Mouse (Mus musculus): ENCODE results near the gene Uhrf1bp1l. TPM values are rescaled to one million over a fixed set of nuclear protein-coding genes. Genes with fewer than 3 reads are reported as not detected.

The Uhrf1bp1l gene
- polyA plus RNA-seq, 1 experiment from 2014 or later, result 32.8 TPM

GRCm38 (mm10) chr10:89730386-89730785 is 14.4 kb upstream of the Uhrf1bp1l start:
- Histone ChIP-seq H3K27me3 (no peaks in the 10 kb centered on the region), H3K4me3 (no peak overlapping the region), H3K27ac (replicated peaks) (no peak overlapping the region), H3K36me3 (peaks cover 15% of the 10 kb centered on the region), H3K9me3 (no peaks in the 10 kb centered on the region), H3K4me2 (replicated peaks) (no peak overlapping the region), H3K4me1 (peaks cover 16% of the 10 kb centered on the region), H3K9ac (replicated peaks) (no peak overlapping the region)
- WGBS, result 79% methylated on average over 6 of the region's 6 CpGs
- ATAC-seq (ENCODE audit: low FRiP score, low read depth), result no peak

GRCm38 (mm10) chr10:89731341-89731740 is 13.4 kb upstream of the Uhrf1bp1l start:
- WGBS, result 13% methylated on average over 5 of the region's 5 CpGs
- ATAC-seq (ENCODE audit: low FRiP score, low read depth), result no peak
- peak overlapping the region; percentile 67 for H3K9ac ChIP-seq (replicated peaks)
- no peaks in the 10 kb centered on the region for H3K9me3 ChIP-seq
- no peaks in the 10 kb centered on the region for H3K27me3 ChIP-seq
- H3K4me2 ChIP-seq (replicated peaks), result peak overlapping the region; percentile 58
- peak overlapping the region; percentile 70 for H3K4me3 ChIP-seq
- H3K27ac ChIP-seq (replicated peaks), result no peak overlapping the region
- H3K36me3 ChIP-seq, result peaks cover 6% of the 10 kb centered on the region; the same call in 1 of the 2 replicates
- peaks cover 16% of the 10 kb centered on the region for H3K4me1 ChIP-seq

GRCm38 (mm10) chr10:89732001-89732794 is 12.6 kb upstream of the Uhrf1bp1l start, which contains the start of gene Actr6:
Actr6 (minus strand) TSS chr10:89732295.
- ATAC-seq (ENCODE audit: low FRiP score, low read depth), result peak; percentile 100
- Histone ChIP-seq H3K27me3 (no peaks in the 10 kb centered on the region), H3K9ac (replicated peaks) (peak within 1 kb of the TSS; percentile 67), H3K36me3 (peaks cover under 1% of the 10 kb centered on the region; the same call in 1 of the 2 replicates), H3K4me2 (replicated peaks) (peak within 1 kb of the TSS; percentile 58), H3K9me3 (no peaks in the 10 kb centered on the region), H3K4me3 (peak within 1 kb of the TSS; percentile 70), H3K4me1 (peaks cover 16% of the 10 kb centered on the region), H3K27ac (replicated peaks) (peak within 1 kb of the TSS; percentile 57; the same call in 1 of the 2 replicates)
- 1% methylated on average over 49 of the region's 49 CpGs for WGBS

GRCm38 (mm10) chr10:89737092-89737491 is 7.7 kb upstream of the Uhrf1bp1l start:
- H3K36me3 ChIP-seq, result no peaks in the 10 kb centered on the region
- H3K4me2 ChIP-seq (replicated peaks), result no peak overlapping the region
- H3K4me1 ChIP-seq, result peaks cover 4% of the 10 kb centered on the region
- H3K27me3 ChIP-seq, result no peaks in the 10 kb centered on the region
- no peaks in the 10 kb centered on the region for H3K9me3 ChIP-seq
- H3K9ac ChIP-seq (replicated peaks), result no peak overlapping the region
- no peak overlapping the region for H3K27ac ChIP-seq (replicated peaks)
- ATAC-seq (ENCODE audit: low FRiP score, low read depth), result no peak
- no peak overlapping the region for H3K4me3 ChIP-seq
- whole genome bisulfite sequencing, result 46% methylated on average over 5 of the region's 5 CpGs

- Histone ChIP-seq H3K27ac (replicated peaks) (no peak overlapping the region), H3K4me1 (peaks cover under 1% of the 10 kb centered on the region; the same call in 1 of the 2 replicates), H3K9ac (replicated peaks) (no peak overlapping the region), H3K36me3 (no peaks in the 10 kb centered on the region), H3K4me2 (replicated peaks) (no peak overlapping the region), H3K9me3 (no peaks in the 10 kb centered on the region), H3K27me3 (no peaks in the 10 kb centered on the region), H3K4me3 (no peak overlapping the region)
- 97% methylated on average over 3 of the region's 3 CpGs for WGBS
- ATAC-seq (ENCODE audit: low FRiP score, low read depth), result no peak
Observed at GRCm38 (mm10) chr10:89737887-89738286, 6.9 kb upstream of the Uhrf1bp1l start.

GRCm38 (mm10) chr10:89738395-89738794 is 6.4 kb upstream of the Uhrf1bp1l start:
- Histone ChIP-seq H3K4me1 (no peaks in the 10 kb centered on the region), H3K36me3 (no peaks in the 10 kb centered on the region), H3K4me3 (no peak overlapping the region), H3K4me2 (replicated peaks) (no peak overlapping the region), H3K9ac (replicated peaks) (no peak overlapping the region), H3K9me3 (no peaks in the 10 kb centered on the region), H3K27me3 (no peaks in the 10 kb centered on the region), H3K27ac (replicated peaks) (no peak overlapping the region)
- WGBS, result 89% methylated on average over 9 of the region's 9 CpGs
- no peak for ATAC-seq (ENCODE audit: low FRiP score, low read depth)

- Histone ChIP-seq H3K27me3 (no peaks in the 10 kb centered on the region), H3K9me3 (no peaks in the 10 kb centered on the region), H3K27ac (replicated peaks) (no peak overlapping the region), H3K4me1 (no peaks in the 10 kb centered on the region), H3K9ac (replicated peaks) (no peak overlapping the region), H3K4me3 (no peak overlapping the region), H3K4me2 (replicated peaks) (no peak overlapping the region), H3K36me3 (no peaks in the 10 kb centered on the region)
- 61% methylated on average over 7 of the region's 7 CpGs for WGBS
- ATAC-seq (ENCODE audit: low FRiP score, low read depth), result no peak
Observed at GRCm38 (mm10) chr10:89739703-89740102, 5.1 kb upstream of the Uhrf1bp1l start.

- Histone ChIP-seq H3K27me3 (no peaks in the 10 kb centered on the region), H3K4me1 (0 out of 2 replicates have a peak, but pooled peaks cover 2% of the 10 kb centered on the region), H3K27ac (replicated peaks) (no peak overlapping the region), H3K36me3 (no peaks in the 10 kb centered on the region), H3K4me2 (replicated peaks) (no peak overlapping the region), H3K4me3 (no peak overlapping the region), H3K9me3 (no peaks in the 10 kb centered on the region), H3K9ac (replicated peaks) (no peak overlapping the region)
- 83% methylated on average over 6 of the region's 6 CpGs for WGBS
- no peak for ATAC-seq (ENCODE audit: low FRiP score, low read depth)
Observed at GRCm38 (mm10) chr10:89740995-89741394, 3.8 kb upstream of the Uhrf1bp1l start.

- no peak overlapping the region for H3K27ac ChIP-seq (replicated peaks)
- ATAC-seq (ENCODE audit: low FRiP score, low read depth), result no peak
- WGBS, result 88% methylated on average over 4 of the region's 4 CpGs
Observed at GRCm38 (mm10) chr10:89743266-89743665, 1.5 kb upstream of the Uhrf1bp1l start.

GRCm38 (mm10) chr10:89744341-89744740 is 450 bp upstream of the Uhrf1bp1l start:
- Histone ChIP-seq H3K36me3 (no peaks in the 10 kb centered on the region), H3K4me1 (peaks cover 9% of the 10 kb centered on the region; the same call in 1 of the 2 replicates), H3K9me3 (no peaks in the 10 kb centered on the region), H3K9ac (replicated peaks) (no peak overlapping the region), H3K27me3 (no peaks in the 10 kb centered on the region), H3K4me3 (peak overlapping the region; percentile 90), H3K4me2 (replicated peaks) (peak overlapping the region; percentile 75), H3K27ac (replicated peaks) (no peak overlapping the region)
- 24% methylated on average over 3 of the region's 3 CpGs for WGBS
- no peak for ATAC-seq (ENCODE audit: low FRiP score, low read depth)

More at GRCm38 (mm10) chr10:89743266-89743665, 1.5 kb upstream of the Uhrf1bp1l start:
- H3K4me3 ChIP-seq, result no peak overlapping the region
- H3K27me3 ChIP-seq, result no peaks in the 10 kb centered on the region
- no peak overlapping the region for H3K4me2 ChIP-seq (replicated peaks)
- H3K4me1 ChIP-seq, result peaks cover 9% of the 10 kb centered on the region; the same call in 1 of the 2 replicates
- no peak overlapping the region for H3K9ac ChIP-seq (replicated peaks)
- no peaks in the 10 kb centered on the region for H3K36me3 ChIP-seq
- no peaks in the 10 kb centered on the region for H3K9me3 ChIP-seq

GRCm38 (mm10) chr10:89745666-89746020 is 852 bp downstream of the Uhrf1bp1l start:
- ATAC-seq (ENCODE audit: low FRiP score, low read depth), result no peak
- H3K27ac ChIP-seq (replicated peaks), result no peak overlapping the region

GRCm38 (mm10) chr10:89746581-89746980 is 1.8 kb downstream of the Uhrf1bp1l start:
- ATAC-seq (ENCODE audit: low FRiP score, low read depth), result no peak
- Histone ChIP-seq H3K9ac (replicated peaks) (no peak overlapping the region), H3K27me3 (no peaks in the 10 kb centered on the region), H3K4me3 (no peak overlapping the region), H3K36me3 (no peaks in the 10 kb centered on the region), H3K4me2 (replicated peaks) (no peak overlapping the region), H3K4me1 (peaks cover 9% of the 10 kb centered on the region; the same call in 1 of the 2 replicates), H3K27ac (replicated peaks) (no peak overlapping the region), H3K9me3 (no peaks in the 10 kb centered on the region)
- WGBS, result 71% methylated on average over 3 of the region's 3 CpGs

More at GRCm38 (mm10) chr10:89745666-89746020, 852 bp downstream of the Uhrf1bp1l start:
- Histone ChIP-seq H3K9ac (replicated peaks) (peak overlapping the region; percentile 90), H3K36me3 (no peaks in the 10 kb centered on the region), H3K27me3 (no peaks in the 10 kb centered on the region), H3K9me3 (no peaks in the 10 kb centered on the region), H3K4me1 (peaks cover 9% of the 10 kb centered on the region; the same call in 1 of the 2 replicates), H3K4me2 (replicated peaks) (peak overlapping the region; percentile 75), H3K4me3 (peak overlapping the region; percentile 90)
- WGBS, result 0% methylated on average over 14 of the region's 14 CpGs
